Mouse (Mus musculus): ENCODE measurements around the gene Olfr286.

The Olfr286 gene

GRCm38 (mm10) chr15:98234350-98234749 lies at the start of gene Olfr286:
Olfr286 (minus strand) TSS chr15:98234450.
- DNase-seq = no peak

DNA sequence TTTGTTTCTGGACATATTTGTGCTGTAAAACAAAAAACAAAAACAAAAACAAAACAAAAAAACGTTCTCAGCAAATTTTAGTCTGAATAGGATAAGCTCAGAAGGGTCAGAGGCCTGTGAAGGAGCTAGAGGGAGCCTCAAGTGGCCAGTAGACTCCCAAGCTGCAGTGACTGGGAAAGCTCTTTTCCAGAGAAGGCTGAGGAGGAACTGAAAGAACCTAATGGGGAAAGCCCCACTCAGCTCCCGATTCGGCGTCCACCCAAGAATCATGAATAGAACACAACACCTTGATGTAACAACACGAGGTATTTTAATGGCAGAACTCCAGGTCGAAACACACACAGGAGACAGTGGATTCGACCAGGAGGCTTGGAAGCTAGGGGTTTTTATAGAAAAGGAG lies 23.5 kb upstream of the Olfr286 start:
- no peak for DNase-seq

DNA sequence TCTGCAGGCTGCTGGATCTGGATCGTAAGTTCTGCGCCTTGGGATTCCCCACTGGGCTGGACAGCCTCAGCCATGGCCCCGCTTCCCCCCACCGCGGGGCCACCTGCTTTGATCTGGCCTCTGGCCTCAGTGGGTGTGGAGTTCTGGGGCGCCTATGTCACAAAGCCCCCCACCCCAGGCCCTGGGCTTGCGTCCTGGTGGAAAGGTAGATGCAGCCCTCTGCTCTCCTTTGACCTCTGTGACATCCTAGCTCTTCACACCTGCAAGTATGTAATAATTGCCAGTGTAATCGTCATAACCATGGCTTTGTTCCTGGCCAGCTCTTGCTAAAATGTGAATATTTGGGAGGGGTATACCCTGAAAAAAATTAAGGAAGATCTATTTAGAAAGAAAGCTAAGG lies 22.9 kb upstream of the Olfr286 start, which contains the start of gene H1fnt:
Gene H1fnt, minus strand, starts transcription at position 101 of the 400 bp plus-strand sequence.
- no peak for DNase-seq

GRCm38 (mm10) chr15:98256271-98256670 lies 22.0 kb upstream of the Olfr286 start:
- DNase-seq = peak; percentile 35

GRCm38 (mm10) chr15:98235442-98235841 lies 1.2 kb upstream of the Olfr286 start:
- no peak for DNase-seq

DNA sequence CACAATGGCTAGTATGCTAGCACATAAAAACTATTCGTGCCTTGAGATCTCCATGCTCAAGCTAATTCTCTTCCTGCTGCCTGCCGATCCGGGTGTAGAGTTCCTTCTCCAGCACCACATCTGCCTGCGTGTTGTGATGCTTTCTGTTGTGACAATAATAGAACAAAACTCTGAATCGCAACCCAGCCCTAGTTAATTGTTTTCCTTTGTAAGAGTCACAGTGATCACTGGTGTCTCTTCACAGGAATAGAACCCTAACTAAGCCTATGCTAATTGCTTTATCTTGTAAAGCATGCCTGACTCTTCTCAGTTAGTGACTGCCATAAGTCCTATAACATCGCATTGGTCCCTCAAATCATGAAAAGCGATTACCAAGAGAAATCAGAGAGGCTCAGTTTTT lies 8.2 kb downstream of the Olfr286 start:
- no peak for DNase-seq

GRCm38 (mm10) chr15:98225610-98226009 lies 8.6 kb downstream of the Olfr286 start:
- no peak for DNase-seq

GRCm38 (mm10) chr15:98222377-98222776 lies 11.9 kb downstream of the Olfr286 start:
- no peak for DNase-seq

DNA sequence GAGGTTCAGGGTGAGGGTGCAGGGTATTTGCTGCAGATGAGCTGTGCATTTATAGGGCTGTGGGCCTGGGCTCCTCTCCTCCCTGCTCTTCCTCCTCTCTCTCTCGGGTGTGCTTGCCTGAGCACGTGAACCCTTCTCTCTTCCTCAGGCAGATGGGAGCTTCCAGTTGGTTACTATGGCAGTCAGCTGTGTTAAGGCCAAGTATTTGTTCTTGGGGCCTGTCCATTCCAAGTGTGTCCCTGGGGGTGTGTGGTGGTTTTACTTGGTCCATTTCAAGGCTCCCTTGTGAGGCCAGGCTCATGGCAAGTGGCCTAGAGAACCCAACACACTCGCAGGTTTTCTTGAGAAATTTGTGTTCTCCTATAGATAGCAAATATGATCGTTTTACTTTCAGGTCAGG lies 13.4 kb downstream of the Olfr286 start, which contains the start of the genes Gm44579 and Olfr287:
Gene Gm44579, minus strand, starts transcription at position 101 of the 400 bp plus-strand sequence.
Gene Olfr287, minus strand, starts transcription at position 180 of the 400 bp plus-strand sequence.
- DNase-seq = peak; percentile 12

GRCm38 (mm10) chr15:98214130-98214529 lies 20.1 kb downstream of the Olfr286 start:
- no peak for DNase-seq

DNA sequence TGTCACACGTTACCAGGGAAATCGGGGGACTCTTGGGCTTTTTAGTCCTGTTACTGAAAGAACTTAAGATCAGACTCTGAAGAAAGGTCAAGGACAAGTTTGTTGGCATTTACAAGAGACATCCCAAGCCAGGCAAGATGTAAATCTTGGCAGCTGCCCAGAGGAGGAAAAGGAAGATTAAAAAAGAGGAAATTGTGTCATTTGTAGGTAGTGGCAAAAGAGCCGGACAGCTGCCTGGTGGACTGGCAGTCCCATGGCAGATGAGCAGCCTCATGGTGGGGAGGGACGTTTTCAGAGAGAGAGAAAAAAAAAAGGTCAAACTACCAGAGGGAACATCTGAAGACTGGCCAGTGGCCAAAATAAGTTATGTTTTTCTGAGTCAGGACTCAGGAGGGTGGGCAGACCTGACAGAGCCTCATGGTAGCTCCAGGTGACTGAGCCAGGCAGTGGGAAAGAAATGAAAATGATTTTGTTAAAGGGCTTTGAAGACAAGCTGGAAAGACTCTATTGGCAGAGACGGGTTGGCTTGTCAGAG lies 20.8 kb downstream of the Olfr286 start:
- no peak for DNase-seq

GRCm38 (mm10) chr15:98209676-98210075 lies 24.6 kb downstream of the Olfr286 start:
- DNase-seq = no peak

- no peak for DNase-seq
Measured at GRCm38 (mm10) chr15:98195442-98195841, 38.8 kb downstream of the Olfr286 start, which contains the start of gene Olfr288. Olfr288 (minus strand) TSS chr15:98195542.

DNA sequence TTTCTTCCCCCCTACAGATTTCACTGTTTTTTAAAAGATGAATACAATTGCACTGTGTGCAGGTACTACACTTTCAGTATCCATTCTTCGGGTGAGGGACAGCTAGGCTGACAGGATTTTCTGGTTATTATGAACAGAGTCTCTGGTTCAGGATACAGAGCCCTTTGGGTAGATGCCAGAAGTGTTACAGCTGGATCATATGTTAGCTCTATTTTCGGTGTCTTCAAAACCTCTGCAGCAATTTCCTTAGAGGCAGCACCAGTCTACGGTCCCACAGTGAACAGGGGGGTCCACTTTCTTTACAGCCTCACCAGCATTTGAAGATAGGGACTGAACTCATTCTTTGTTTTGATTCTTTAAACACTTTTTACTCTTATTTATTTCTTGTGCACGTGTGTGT lies 49.8 kb downstream of the Olfr286 start:
- no peak for DNase-seq

DNA sequence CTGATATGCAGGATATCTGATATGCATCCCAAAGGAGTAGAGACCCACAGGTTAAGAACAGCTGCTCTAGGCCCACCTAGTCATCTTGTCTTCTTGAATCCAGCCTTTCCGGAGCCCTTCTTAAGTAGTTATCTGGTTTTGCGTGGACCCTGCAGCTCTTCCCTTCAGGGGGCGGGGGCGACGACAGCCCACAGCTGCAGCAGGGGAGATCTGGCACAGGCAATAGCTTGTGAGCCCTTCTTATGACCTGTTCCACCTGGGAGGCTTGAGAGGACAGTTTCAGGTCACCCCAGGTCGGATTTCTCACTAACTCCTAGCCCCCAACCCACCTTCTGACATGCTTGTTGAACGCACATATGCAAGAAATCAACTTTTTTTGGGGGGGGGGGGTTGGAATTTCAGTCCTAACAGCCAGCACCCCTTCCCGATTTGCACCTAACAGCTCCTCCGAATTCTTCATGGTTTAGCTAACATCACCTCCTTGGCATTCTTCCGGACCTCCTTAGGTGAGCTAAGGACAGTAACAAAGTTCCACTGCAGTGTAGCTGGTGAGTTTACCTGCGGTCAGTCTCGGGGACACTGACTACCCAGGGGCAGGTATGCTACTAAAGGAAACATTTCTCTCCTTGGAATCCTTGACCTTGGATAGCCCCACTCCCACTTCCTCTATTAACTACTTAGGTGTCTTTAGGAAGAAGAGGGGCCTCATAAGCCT lies 52.2 kb downstream of the Olfr286 start:
- peak; percentile 70 for DNase-seq

- DNase-seq = peak; percentile 99
Measured at GRCm38 (mm10) chr15:98181132-98181711, 53.0 kb downstream of the Olfr286 start.

DNA sequence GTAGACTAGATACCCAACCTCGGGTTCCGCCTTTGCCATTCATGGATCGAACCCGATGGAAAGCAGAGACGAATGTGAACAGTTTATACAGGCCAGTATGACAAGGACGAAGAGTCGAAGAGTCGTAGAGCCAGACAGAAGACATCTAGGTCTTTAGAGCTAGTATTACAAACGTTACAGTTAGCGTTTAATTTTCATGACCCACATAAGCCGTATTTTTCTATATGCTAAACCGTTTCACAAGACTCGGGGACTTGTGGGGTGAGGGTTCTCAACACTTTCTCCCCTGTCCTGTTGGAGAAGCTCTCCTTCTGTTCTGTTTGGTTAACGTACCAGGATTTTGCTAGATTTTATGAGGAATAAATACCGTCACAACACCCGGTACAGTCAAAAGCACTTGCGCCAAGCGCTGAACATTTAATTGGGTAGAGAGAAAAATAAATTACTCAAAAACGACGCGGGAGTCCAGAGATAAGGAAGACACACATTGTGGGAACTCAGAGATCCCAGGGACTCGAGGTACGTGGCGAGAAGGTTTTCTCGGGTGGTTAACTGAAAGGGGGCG lies 53.6 kb downstream of the Olfr286 start:
- DNase-seq = no peak

GRCm38 (mm10) chr15:98177320-98177719 lies 56.9 kb downstream of the Olfr286 start:
- no peak for DNase-seq
